Mouse (Mus musculus): ENCODE measurements around the gene Rexo4.

Gene Rexo4

DNA sequence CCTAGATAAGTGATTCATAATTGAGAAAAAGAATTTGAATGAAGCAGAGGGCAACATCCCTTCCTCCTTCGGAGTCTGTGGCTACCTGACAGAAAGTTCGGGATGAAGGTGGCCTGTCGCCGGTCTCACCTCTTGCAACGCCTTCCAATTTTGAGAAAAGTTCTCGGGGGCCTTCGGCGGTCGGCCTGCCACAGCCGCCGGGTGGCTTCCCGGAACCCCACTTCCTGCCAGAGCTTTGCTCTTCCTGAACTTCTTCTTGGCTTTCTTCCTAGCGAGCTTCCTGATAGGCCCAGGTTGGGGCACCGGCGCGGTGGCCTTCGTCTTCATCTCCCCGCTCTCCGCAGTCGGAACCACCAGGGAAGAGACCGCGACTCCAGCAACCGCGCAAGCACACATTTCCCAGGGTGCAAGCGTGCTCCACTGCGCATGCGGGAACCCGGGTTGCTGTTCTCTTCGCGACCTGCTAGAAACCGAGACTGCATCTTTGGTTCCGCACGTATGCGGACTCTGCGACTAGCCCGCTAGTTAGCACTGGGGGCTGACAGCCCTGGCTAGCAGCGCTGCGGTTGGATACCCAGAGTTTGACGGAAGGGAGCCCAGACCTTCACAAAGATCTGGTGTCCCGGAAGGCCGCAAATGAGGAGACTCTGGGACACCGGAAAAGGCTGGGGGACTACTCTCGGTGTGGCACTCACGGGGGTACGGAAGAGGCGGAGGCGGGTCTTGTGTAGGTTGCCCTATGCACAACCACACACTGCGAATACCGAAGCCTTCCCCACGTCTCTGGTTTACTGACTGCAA lies at the start of gene Rexo4:
Gene Rexo4 (minus strand): TSS at position 464 of the 801 bp plus-strand sequence.
- DNase-seq (ENCODE audit: low read depth, low spot score), result peak; percentile 96

DNA sequence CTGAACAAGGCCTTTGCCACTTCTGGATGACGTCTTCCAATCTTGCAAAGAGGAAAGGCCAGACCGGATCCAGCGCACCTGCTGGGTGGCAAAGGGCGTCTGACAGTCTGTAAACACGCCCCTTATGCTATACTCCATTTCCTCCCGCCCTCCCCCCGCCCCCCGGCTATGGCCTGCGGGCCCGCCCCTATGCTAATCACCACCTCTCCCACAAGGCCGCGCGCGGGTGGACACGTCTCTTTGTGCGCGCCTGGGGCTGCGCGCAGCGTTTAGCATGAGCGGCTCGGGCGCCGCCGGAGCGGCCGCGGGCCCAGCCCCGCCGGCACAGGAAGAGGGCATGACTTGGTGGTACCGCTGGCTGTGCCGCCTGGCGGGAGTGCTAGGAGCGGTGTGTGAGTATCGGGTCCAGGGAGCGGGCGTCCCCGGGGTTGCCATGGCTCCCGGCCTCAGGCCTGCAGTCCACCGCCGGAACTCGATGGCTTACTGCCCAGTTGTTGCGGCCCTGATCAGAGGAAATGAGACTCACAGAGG lies 45.6 kb upstream of the Rexo4 start, which contains the start of gene Cacfd1:
Gene Cacfd1 (plus strand): TSS at position 213 of the 531 bp plus-strand sequence.
- peak; percentile 87 for DNase-seq (ENCODE audit: low read depth, low spot score)

DNA sequence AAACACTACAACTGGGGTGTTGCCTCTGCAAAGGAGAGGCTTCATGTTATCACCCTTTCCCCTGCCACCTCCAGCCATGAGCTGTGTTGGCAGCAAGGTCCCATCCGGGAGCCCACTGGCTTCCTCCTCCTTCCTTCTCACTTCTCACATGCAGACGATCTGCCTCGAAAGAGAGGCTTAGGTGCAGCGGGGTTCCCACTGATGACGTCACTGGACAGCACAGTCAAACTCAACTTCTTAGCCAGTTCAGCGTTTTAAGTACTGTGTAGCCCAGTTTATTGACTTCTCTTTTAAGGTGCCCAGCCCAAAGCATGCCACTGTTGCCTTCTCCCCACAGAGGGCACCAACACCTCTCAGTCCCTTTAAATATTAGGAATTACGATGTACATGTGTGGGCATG lies 43.5 kb upstream of the Rexo4 start:
- no peak for DNase-seq (ENCODE audit: low read depth, low spot score)

DNA sequence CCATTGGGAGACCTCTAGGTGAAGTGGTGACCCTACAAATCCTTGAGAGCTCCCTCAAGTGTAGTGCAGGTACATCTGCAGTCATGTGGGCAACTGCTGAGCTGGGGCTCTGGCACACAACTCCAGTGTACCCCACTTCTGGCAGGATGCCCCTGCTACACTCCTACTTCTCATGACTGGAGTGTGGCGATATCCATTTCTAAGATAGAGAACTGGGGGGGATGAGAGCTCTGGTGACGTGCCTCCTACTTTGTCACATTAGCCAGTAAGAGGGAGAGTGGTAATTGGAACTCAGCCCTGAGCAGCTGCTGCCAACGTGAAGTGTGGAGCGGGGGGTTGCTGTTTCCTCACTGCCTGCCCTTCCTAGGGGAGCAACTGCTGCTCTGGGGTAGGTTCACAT lies 42.1 kb upstream of the Rexo4 start:
- DNase-seq (ENCODE audit: low read depth, low spot score), result no peak

DNA sequence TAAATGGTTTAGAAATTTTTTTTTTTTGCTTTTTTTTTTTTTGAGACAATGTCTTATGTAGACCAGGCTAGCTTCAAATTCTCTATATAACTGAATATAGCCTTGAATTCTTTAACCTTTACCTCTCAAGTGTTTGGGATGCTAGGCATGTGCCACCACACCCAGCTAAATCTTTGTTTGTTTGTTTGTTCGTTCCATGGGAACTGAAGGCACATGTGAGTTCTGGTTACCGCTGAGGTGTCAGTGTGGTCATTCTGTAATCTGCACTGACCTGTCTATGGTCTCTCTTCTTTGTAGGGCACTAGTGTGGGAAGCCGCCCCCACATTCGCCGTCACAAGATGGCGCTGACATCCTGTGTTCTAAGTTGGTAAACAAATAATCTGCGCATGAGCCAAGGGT lies 33.8 kb upstream of the Rexo4 start:
- no peak for DNase-seq (ENCODE audit: low read depth, low spot score)

DNA sequence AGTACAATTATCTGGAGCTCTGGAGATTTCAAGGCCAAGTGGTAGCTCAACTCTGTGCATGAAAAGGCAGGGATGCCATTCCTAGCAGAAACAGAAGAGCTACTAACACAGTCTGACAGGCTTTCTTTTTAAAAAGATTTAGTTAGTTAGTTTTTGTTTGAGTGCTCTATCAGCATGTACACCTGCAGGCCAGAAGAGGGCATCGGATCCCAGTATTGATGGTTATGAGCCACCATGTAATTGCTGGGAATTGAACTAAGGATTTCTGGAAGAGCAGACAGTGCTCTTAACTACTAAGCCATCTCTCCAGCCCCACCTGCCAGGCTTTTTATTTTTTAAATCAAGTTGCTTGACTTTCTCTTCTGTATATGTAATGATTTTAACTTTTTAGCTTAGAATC lies 33.3 kb upstream of the Rexo4 start:
- no peak for DNase-seq (ENCODE audit: low read depth, low spot score)

DNA sequence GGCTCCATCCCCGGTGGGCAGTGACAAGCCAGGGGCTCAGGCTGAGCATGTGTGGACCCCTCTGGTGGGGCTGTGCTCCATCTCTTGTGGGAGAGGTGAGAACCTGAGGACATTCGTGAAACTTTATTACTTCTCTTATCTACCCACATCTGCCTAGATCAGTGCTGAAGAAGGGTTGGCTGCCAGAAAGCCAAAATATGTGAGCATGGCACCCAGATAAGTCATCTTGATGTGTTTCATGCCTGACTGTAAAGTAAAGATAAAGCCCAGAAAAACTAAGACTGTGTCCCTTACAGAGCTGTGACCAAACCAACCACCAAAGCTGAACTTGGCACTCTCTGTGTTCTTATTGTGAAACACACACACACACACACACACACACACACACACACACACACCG lies 29.8 kb upstream of the Rexo4 start:
- no peak for DNase-seq (ENCODE audit: low read depth, low spot score)

DNA sequence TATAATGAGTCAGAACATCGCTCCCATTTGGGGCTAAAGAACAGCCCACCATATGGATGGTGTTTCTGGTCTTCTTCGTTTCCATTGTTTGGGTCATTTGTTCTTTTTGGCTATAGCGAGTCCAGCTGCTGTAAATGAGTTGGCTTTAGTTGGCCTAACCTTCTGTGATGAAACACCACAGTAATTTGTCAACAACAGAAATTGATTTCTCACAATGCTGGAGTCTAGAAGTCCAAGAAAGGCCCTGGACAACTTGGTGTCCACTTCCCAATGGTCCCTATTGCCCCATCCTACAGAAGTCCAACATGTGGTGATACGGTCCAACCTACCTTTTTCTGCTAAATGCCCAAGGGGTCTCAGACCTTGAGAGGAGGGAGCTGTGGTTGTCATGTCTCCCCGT lies 20.5 kb upstream of the Rexo4 start:
- DNase-seq (ENCODE audit: low read depth, low spot score), result no peak

DNA sequence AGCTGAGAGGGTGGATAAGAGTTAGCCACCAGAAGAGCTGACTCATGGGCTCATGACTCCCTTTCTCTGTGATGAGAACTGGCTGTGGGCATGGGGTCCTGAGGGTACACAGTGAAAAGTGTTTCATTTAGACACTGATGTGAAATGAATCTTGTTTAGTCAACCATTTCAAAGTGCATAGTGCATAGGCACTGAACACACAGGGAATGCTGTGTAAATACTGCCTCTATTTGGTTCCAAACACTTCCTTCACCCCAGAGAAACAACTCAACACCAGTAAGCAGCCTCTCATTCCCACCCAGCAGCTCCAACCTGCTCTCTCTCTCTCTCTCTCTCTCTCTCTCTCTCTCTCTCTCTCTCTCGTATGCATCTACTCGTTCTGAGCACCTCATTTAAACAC lies 20.0 kb upstream of the Rexo4 start:
- no peak for DNase-seq (ENCODE audit: low read depth, low spot score)

DNA sequence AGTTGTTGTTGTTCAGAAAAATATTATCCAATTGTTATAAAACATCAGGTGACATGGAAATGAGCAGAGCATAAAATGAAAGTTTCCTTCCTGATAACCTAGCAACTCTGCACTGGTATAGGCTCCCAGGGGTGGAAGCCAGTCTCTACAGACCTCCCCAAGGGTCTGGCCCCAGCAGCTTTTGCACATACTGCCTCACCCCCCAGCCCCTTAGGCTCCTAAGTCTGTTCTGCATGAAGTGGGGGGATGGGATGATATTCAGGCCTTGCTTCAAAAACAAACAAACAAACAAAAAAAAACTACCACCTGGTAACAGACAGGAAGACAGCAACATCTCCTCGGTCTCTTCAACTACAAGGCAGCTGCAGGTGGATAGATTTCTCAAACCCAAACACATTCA lies 16.2 kb upstream of the Rexo4 start:
- DNase-seq (ENCODE audit: low read depth, low spot score), result no peak

DNA sequence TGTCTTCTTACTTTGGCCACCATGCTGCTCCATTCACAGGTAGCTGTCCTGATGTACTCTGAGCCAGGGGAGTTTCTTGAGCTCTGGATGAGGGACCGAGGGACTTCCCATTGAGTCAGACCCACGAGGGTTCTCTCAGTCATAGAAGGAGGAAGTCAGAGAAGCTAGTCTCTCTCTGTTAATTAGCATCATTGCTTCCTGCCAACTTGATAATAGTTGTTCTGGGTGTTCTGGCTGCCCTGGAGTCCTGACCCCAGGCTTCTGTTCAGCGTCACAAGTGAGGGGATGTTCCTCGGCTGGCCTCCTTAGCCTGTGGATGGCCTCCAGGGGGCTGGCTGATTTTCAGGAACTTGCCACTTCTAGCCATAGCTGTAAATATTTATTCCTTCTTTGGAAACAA lies 9.8 kb upstream of the Rexo4 start:
- DNase-seq (ENCODE audit: low read depth, low spot score), result no peak

DNA sequence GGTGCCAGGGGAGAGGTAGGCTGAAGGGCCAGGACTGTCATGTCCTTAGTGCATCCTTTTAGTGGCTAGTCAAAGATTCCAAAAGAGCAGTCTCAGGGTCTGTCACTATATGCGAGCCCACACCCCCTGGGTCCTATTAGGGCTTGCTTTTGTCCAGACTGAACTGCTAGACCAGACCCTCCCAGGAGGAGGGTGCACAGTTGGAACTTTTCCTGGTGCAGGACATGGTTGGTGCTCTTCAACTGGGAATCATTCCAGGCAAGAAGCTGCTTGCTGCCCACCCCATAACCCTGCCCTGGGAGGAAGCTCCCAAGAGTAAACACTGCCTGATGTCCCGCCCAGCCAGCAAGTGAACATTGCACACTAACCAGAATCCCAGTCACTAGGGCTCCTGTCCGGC lies 8.9 kb upstream of the Rexo4 start, which contains the start of gene Adamts13:
Gene Adamts13 (plus strand): TSS at position 301 of the 400 bp plus-strand sequence.
- DNase-seq (ENCODE audit: low read depth, low spot score), result no peak

DNA sequence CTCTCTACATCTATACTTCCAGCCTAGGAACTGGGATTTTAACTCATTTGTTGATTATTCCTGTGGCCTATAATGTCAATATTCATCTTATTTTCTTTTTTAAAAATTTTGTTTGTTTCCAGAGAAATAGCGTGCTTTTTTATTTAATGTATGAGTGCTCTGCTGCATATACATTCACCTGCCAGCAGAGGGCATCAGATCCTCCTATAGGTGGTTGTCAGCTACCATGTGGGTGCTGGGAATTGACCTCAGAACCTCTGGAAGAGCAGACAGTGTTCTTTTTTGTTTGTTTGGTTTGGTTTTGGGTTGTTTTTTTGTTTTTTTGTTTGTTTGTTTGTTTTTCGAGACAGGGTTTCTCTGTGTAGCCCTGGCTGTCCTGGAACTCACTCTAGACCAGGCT lies 3.1 kb upstream of the Rexo4 start:
- no peak for DNase-seq (ENCODE audit: low read depth, low spot score)

DNA sequence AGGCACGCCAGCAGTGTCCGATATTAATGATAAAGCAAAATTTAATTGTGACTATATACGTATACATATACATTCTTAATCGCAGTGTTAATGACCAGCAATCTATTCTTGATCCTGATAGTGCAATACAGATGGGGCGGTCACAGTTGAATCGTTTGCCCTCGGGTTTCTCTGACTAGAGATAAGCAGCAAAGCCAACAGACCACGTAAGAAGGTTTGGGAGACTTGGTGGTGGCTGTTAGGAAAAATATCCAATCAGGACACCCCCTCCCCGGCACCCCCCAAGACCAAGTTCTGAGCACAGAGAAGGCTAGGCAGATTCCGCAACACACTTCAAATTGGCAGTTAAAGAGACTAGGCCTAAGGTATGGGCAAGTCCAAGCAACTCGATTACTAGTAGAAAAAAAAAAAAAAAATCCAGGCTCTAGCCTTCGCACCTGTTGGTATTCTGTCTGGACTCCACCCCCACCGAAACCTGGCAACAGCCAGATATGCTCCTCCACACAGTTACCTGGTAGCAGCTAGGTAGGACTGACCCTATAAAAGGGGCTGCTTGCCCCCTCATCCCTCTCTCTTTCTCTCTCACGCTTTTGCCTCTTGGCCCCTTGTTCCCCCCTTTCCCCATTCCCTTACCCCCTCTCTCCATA lies 661 bp upstream of the Rexo4 start:
- no peak for DNase-seq (ENCODE audit: low read depth, low spot score)

DNA sequence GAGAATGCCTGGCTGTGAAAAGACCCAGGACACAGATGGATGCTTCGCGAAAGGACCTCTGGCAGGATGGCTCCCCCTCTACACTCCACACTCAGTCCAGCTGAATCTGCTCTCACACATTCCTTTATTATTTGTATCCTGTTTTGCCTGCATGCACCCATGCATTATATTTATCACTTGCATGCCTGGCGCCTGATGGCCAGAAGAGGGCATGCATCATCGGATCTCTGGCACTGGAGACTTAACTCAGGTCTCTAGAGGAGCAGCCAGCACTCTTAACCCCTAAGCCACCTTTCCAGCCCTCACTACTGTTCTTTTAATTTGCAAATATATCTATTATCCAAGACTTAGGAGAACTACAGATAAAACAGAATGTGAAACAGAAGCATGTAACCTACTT lies 3.4 kb downstream of the Rexo4 start:
- no peak for DNase-seq (ENCODE audit: low read depth, low spot score)

DNA sequence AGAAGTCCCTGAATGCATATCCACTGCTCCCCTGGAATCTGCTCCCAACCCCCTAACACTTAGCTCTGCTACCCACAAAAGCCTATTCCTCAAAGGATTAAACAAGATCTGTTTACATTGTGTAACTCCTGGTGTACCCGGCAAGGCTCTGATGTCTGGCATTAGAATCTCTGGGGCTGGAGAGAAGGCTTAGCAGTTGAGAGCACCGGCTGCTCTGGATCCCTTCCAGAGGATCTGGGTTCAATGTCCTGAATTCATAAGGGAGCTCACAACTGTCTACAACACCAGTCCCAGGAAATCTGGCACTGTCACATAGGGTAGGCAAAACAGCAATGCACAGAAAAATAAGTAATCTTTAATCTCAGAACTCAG lies 6.7 kb downstream of the Rexo4 start:
- DNase-seq (ENCODE audit: low read depth, low spot score), result no peak

DNA sequence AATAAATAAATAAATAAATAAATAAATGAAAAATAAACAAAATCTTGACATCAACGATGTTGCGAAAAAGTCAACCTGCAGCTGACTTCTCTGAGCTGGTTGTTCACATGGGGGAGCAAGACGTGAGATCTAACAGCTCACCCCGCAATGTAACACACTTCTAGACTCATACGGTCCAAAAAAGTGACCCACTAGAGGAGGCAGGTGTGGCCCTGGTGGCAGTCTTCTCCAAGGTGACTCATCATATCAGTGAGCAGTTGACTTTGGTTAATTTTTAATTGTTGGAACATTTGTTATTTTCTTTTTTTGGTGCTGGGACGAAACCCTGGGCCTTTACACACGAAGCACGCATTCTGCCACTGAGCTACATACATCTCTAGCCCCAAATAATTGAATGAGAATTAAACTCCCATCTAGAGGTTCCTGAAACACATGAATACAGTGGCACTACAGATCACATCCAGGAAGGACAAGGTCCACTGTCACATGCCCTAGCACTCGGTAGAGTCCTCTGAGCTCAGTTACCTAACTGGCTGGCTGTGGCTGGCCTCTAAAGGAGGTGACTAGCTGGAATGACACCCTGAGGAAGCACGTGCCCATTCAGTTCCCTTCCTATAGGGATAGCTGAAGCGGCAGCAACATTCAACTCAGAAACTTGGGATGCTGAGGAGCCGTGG lies 7.2 kb downstream of the Rexo4 start:
- no peak for DNase-seq (ENCODE audit: low read depth, low spot score)

DNA sequence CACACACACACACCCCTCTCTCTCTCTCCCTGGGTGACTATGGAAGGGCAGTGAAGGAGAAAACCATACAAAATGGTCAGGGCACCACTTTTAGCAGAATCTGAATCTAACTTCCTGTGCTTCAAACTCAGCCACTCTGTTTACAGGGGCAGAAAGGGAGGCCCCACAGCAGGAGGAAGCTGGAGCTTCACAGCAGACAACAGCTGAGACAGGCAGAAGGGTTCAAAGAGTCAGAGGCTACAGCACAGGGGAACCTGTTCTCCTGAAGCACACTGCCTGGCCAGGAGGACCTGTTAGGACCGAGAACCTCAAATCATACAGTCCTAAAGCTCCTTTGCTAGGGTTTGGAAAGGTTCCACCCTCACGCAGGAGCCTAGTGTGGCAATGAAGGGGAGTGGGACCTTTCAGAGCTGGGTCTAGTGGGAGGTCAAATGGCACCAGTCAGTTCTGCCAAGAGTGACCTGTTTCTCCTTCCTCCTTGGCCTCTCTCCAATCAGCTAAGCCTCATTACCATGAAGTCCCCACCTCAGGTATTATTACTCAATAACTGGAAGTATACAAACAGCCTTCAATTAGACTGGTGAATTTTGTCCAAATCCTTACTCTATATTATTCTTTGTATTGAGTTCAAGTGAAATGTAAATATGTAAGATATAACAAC lies 9.3 kb downstream of the Rexo4 start:
- DNase-seq (ENCODE audit: low read depth, low spot score), result no peak

DNA sequence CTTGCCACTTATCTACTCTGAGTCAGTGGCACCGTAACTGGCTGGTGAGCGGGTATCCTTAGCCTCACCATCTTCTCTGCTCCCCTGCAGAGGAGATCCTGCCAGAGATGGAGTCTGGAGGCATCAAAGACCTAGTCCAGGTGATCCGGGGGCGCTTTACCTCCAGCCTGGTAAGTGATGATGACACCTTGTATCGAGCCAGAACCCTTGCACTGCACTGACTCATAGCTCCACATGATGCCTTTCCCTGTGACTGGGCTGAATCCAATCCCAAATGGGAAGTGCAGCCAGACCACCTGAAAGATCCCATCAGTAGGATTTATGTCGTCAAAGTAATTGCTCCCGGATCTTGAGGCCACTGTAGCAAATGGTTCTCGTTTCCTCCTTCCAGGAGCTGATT lies 11.3 kb downstream of the Rexo4 start:
- no peak for DNase-seq (ENCODE audit: low read depth, low spot score)

DNA sequence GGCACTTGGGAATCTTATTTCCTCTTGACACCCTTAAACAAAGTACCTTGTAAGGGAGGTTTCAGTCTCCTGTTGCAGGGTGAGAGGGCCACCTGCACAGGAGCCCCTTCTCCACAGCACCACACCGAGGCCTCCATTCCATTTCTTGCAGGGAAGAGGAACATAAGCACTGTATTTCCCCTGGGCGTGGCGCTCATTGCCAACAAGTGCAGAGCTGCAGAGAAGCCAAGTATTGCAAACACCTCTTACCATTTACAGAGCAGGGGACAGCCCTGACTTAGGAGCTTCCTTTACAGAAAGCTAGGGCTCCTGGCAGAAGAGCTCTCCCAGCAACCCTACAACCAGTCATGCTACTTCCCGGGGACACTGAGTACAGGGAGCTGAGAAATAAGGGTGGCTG lies 12.0 kb downstream of the Rexo4 start:
- no peak for DNase-seq (ENCODE audit: low read depth, low spot score)

DNA sequence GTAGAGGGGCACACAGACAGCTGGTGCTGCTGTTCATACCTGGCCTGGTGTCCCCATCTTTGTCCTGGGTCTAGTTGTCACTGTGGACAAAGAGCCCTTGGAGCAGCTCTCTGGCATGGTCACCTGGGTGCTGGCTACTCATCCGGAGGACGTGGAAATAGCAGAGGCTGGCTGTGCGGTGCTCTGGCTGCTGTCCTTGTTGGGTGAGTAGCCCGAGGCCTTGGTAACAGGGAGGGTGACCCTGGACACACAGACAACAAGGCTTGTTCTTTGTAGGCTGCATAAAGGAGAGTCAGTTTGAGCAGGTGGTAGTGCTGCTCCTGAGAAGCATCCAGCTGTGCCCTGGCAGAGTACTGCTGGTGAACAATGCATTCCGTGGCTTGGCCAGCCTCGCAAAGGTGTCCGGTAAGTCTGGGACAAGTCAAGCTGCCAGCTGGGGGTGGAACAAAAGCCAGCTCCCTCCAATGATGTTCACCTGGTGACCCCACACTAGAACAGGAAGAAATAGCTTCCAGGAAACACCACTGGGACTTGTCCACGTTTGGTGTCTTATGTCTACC lies 12.8 kb downstream of the Rexo4 start:
- DNase-seq (ENCODE audit: low read depth, low spot score), result no peak

DNA sequence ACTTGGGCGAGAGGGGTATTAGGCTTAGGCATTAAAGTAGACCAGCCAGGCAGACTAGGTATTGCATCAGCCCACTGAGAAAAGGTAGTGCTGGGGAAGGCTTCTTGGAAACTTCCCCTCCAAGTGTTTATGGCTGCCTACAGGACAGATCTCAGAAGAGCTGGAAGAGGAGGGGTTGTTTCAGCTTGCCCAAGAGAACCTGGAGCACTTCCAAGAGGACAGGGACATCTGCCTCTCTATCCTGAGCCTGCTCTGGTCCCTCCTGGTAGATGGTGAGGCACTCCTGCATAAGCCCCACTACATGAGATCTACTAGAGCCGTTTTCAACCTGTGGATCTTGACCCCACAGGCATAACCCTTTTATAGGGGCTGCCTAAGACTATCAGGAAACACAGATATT lies 13.8 kb downstream of the Rexo4 start:
- DNase-seq (ENCODE audit: low read depth, low spot score), result no peak

Measured in forelimb bud, embryonic 11.5 days (tissue).